Mouse (Mus musculus) G1E (cell line): ENCODE measurements around the gene Nat8f1. TPM values are rescaled to one million over a fixed set of nuclear protein-coding genes. Genes with fewer than 3 reads are reported as not detected.
A peak's percentile ranks its signal among the peaks of the same experiment; 100 is the strongest.
"Not testable (repeated sequence)": the region's sequence is repeated elsewhere in the genome, so short reads cannot be mapped to it uniquely, and the experiment has no call there.

Source experiments
- ATAC-seq: 2 replicates; pipeline ENCODE4 v1.8.0; 2016; ENCODE audit warnings: mild to moderate bottlenecking; ENCODE audit not compliant: insufficient number of reproducible peaks, poor library complexity, low FRiP score, severe bottlenecking; ENCODE audit errors: extremely low read depth
- DNase-seq: peaks from one replicate; pipeline ENCODE4 v3.0.0; 2012; ENCODE audit warnings: low spot score
- H3K27me3 ChIP-seq: 2 replicates; pipeline ENCODE4 v1.6.1; 2012; ENCODE audit warnings: mild to moderate bottlenecking, low read length, inconsistent platforms; ENCODE audit not compliant: insufficient read depth
- H3K36me3 ChIP-seq: replicated peaks from 2 replicates; pipeline ENCODE3; 2012; ENCODE audit warnings: mild to moderate bottlenecking, inconsistent platforms
- H3K4me1 ChIP-seq: 2 replicates; pipeline ENCODE4 v1.6.1; 2012; ENCODE audit warnings: low read depth, low read length, inconsistent platforms, mixed read lengths; ENCODE audit not compliant: insufficient read depth
- H3K4me3 ChIP-seq: 2 replicates; pipeline ENCODE4 v1.5.1; 2012; ENCODE audit warnings: low read depth, mild to moderate bottlenecking, inconsistent platforms, low read length, moderate library complexity, mixed read lengths
- H3K9me3 ChIP-seq: replicated peaks from 2 replicates; pipeline ENCODE4 v1.6.1; 2012; ENCODE audit warnings: inconsistent platforms
- CTCF ChIP-seq: IDR thresholded peaks from 2 replicates; pipeline ENCODE4 v1.5.1; 2012; ENCODE audit warnings: low read depth, low read length, inconsistent platforms, mixed read lengths
- GATA1 ChIP-seq: IDR thresholded peaks from 2 replicates; pipeline ENCODE4 v1.6.1; 2012; ENCODE audit warnings: borderline replicate concordance, low read length, inconsistent platforms, mixed read lengths
- GATA2 ChIP-seq: IDR thresholded peaks from 2 replicates; pipeline ENCODE4 v1.6.1; 2012; ENCODE audit warnings: low read depth, low read length, inconsistent platforms, borderline replicate concordance
- POLR2AphosphoS5 ChIP-seq: IDR thresholded peaks from 2 replicates; pipeline ENCODE4 v1.6.1; 2012; ENCODE audit warnings: low read depth, low read length, inconsistent platforms; ENCODE audit not compliant: insufficient replicate concordance
- TAL1 ChIP-seq: conservative IDR thresholded peaks from 2 replicates; pipeline ENCODE4 v1.6.1; 2012; ENCODE audit warnings: low read depth, low read length, inconsistent platforms, mixed read lengths
- polyA plus RNA-seq: library from polyadenylated mRNA; stranded (reverse); fragments of >175 nt; gene quantifications from 2 replicates; pipeline ENCODE4 v1.2.3, GENCODE M21; 2012
- total RNA-seq, 2 experiments: library from RNA; stranded (forward) in 1 of 2; stranded (reverse) in 1 of 2; fragments of 200-1000 nt in 1 of 2; fragments of >200 nt in 1 of 2; fragmentation: Nextera tagmentation in 1 of 2; gene quantifications; 2 replicates each; pipeline ENCODE4 v1.2.3; 2014 to 2017

The Nat8f1 gene
- total and polyA plus RNA-seq, 3 experiments, result 1.9 to 11.2 (median 6.4) TPM

DNA sequence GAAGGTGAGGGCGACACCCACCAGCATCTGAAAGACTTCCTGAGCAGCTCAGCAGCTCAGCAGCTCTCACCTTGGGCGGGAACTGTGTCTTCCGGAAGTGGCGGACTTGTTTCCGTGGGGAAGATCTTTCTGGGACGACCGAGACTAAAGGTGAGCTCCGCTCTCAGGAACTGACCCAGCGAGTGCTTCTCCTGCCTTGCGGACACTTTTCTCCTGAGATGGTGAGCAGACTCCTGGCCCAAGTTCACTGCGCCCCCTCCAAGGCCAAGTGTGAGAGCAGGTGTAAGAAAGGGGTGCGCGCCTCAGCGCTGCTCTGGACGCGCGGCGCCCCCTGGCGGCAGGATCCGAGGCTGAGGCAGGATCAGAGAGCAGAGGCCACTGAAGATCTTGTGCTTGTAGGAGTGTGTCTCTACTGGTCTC lies 10.8 kb downstream of the Nat8f1 start, which contains the start of gene Nat8f4:
Nat8f4 (minus strand) TSS at position 243 of the 420 bp plus-strand sequence.
- peak; percentile 63; the same call in 1 of the 2 replicates for TF ChIP-seq CTCF
- peak within 1 kb of the TSS; percentile 70 for H3K4me3 ChIP-seq
- ATAC-seq (peak; percentile 34; the same call in 1 of the 2 replicates), DNase-seq (peak; percentile 21)
- H3K4me1 ChIP-seq, H3K36me3 ChIP-seq, H3K27me3 ChIP-seq, H3K9me3 ChIP-seq: not testable (repeated sequence)

- H3K4me3 ChIP-seq, result no peak overlapping the region
- TF ChIP-seq GATA2 (no peak), GATA1 (no peak), TAL1 (no peak), CTCF (no peak), POLR2AphosphoS5 (no peak)
- H3K27me3 ChIP-seq, result peaks cover 9% of the 10 kb centered on the region; the same call in 1 of the 2 replicates
- H3K4me1 ChIP-seq, result peaks cover 9% of the 10 kb centered on the region
- H3K9me3 ChIP-seq, result no peaks in the 10 kb centered on the region
- no peak for DNase-seq
- peaks cover 4% of the 10 kb centered on the region for H3K36me3 ChIP-seq
- no peak for ATAC-seq
Observed at GRCm38 (mm10) chr6:85902303-85902702, 13.2 kb downstream of the Nat8f1 start.

- not testable (repeated sequence) for ATAC-seq
Observed at GRCm38 (mm10) chr6:85898596-85899475, 16.7 kb downstream of the Nat8f1 start.

GRCm38 (mm10) chr6:85895061-85895648 lies 20.3 kb downstream of the Nat8f1 start:
- not testable (repeated sequence) for H3K9me3 ChIP-seq, ATAC-seq, DNase-seq, H3K4me1 ChIP-seq, H3K4me3 ChIP-seq, H3K36me3 ChIP-seq, H3K27me3 ChIP-seq
- TF ChIP-seq CTCF, result peak; percentile 70

More at GRCm38 (mm10) chr6:85898596-85899475, 16.7 kb downstream of the Nat8f1 start:
- not testable (repeated sequence) for H3K27me3 ChIP-seq, H3K4me1 ChIP-seq, H3K36me3 ChIP-seq, H3K4me3 ChIP-seq, DNase-seq, H3K9me3 ChIP-seq

DNA sequence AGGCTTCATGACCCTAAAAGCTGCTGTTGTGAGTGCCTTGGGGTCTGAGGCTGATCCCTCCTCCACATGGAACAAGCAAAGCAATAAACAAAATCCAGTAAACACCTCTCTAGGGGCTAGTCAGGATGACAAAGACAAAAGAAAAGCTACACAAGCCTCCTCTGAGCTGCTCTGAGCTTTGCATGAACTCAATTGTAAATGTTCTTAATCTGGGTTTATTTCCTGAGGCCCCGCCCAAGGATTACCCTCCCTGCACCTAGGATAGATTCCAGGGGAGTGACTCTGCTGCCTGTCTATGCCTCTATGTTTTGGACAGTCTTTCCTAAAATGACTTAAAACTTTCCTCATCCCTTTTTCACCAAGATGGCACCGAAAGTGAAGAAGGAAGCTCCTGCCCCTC lies 26.5 kb downstream of the Nat8f1 start:
- no peak overlapping the region for H3K4me3 ChIP-seq
- no peaks in the 10 kb centered on the region for H3K4me1 ChIP-seq
- H3K27me3 ChIP-seq, result 0 out of 2 replicates have a peak, but pooled peaks cover 7% of the 10 kb centered on the region
- TF ChIP-seq TAL1 (no peak), CTCF (no peak), POLR2AphosphoS5 (no peak), GATA2 (no peak), GATA1 (no peak)
- no peak for DNase-seq
- ATAC-seq, result no peak
- peaks cover 6% of the 10 kb centered on the region for H3K9me3 ChIP-seq
- H3K36me3 ChIP-seq, result no peaks in the 10 kb centered on the region

- ATAC-seq (no peak), DNase-seq (no peak)
- Histone ChIP-seq H3K27me3 (0 out of 2 replicates have a peak, but pooled peaks cover 5% of the 10 kb centered on the region), H3K4me3 (no peak overlapping the region), H3K36me3 (no peaks in the 10 kb centered on the region), H3K4me1 (no peaks in the 10 kb centered on the region), H3K9me3 (peaks cover 13% of the 10 kb centered on the region)
- no peak for TF ChIP-seq GATA1
Observed at GRCm38 (mm10) chr6:85884311-85884710, 31.2 kb downstream of the Nat8f1 start.

GRCm38 (mm10) chr6:85883246-85883645 lies 32.2 kb downstream of the Nat8f1 start:
- not testable (repeated sequence) for H3K4me3 ChIP-seq, DNase-seq, H3K4me1 ChIP-seq, ATAC-seq, H3K36me3 ChIP-seq, H3K27me3 ChIP-seq
- H3K9me3 ChIP-seq, result peaks cover 13% of the 10 kb centered on the region

DNA sequence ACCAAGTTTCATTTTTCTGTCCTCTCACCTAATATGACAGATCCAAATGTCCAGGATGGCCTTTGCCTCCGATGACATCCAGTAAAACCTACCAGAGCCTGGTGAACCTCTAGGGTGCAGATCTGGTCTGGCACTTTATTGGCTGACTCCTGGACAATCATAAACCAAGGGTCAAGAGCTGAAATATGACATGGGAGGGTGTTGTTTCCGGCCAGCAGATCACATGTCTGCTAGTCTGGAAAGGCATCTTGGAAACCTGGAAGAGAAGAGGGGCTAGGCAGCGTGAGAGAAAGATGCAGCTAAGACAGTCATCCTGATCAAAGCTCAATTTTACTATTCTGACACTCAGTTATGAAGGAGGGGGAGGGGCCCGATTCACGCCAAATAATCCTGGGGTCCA lies 46.5 kb downstream of the Nat8f1 start, which contains the start of gene Nat8f2:
Nat8f2 (minus strand) TSS at position 153 of the 400 bp plus-strand sequence.
- not testable (repeated sequence) for H3K4me3 ChIP-seq, ATAC-seq, H3K36me3 ChIP-seq, DNase-seq, H3K4me1 ChIP-seq, H3K27me3 ChIP-seq, H3K9me3 ChIP-seq
